In the genomic region with DNA sequence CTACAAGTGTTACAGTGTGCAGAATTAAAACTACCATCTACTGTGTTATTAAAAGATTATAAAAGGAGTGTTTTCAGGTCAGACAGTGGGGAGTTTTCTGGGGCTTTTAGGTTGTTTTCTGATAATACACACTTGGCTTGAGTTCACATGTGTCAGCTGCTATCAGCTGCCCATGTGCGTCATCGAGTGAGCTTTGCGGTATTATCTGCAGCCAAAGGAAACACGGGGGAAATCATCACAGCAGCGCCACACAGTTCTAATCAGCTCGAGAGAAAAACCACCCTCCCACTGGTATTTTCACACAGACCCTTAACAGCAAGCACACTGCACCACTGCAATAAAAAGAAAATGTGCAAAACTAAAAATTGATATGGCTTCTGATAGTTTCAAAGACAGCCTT, we compare ENCODE assay signal across 9 mouse cellular contexts. TPM values are rescaled to one million over a fixed set of nuclear protein-coding genes. Genes with fewer than 3 reads are reported as not detected.
DNase-seq lines count a peak whose midpoint lies in the region; ATAC-seq and TF ChIP-seq lines count a peak whose summit lies in the region.
"Had no signal": no experiment of that assay in that cellular context is flagged by ENCODE, and none has a peak within 500 bp of the region (broad histone marks: within the 10 kb centered on the region; RNA-seq: fewer than 3 reads in every experiment).

No protein-coding gene starts in this region.

- peak; percentile 54 for DNase-seq in hindbrain, postnatal 0 days (ENCODE audit: low spot score)
- DNase-seq in hindbrain, embryonic 14.5 days (ENCODE audit: low spot score), result no peak
- DNase-seq in MEL-GATA-1-ER (ENCODE audit: extremely low read depth, low read depth), result peak; percentile 45
- DNase-seq in neural tube, embryonic 10.5 days (ENCODE audit: extremely low spot score, low spot score), result no peak
- no peak for DNase-seq in hindbrain, embryonic 10.5 days (ENCODE audit: low spot score)
- DNase-seq in right cerebral cortex, postnatal 10 days (ENCODE audit: low spot score in 2 of 2), result no peak

- H3K4me2 ChIP-seq in hindbrain, postnatal 0 days (ENCODE audit: low read depth, low read length), result no peak overlapping the region
- no peak overlapping the region for H3K4me2 ChIP-seq in hindbrain, embryonic 14.5 days (replicated peaks)
- H3K4me2 ChIP-seq in heart, embryonic 13.5 days, result peak overlapping the region; percentile 26
- H3K4me2 ChIP-seq: hindbrain, embryonic 15.5 days had no signal

- no peak overlapping the region for H3K4me3 ChIP-seq in hindbrain, postnatal 0 days (ENCODE audit: low read length)
- H3K4me3 ChIP-seq in hindbrain, embryonic 14.5 days (replicated peaks; ENCODE audit: low read length), result no peak overlapping the region
- no peak overlapping the region for H3K4me3 ChIP-seq in heart, embryonic 13.5 days
- peak overlapping the region; percentile 64 for H3K4me3 ChIP-seq in megakaryocyte, embryonic 14.5 days (replicated peaks)
- H3K4me3 ChIP-seq in hindbrain, embryonic 10.5 days, result no peak overlapping the region
- H3K4me3 ChIP-seq: hindbrain, embryonic 15.5 days had no signal

- TF ChIP-seq CTCF in hindbrain, postnatal 0 days (IDR thresholded peaks at IDR 0.05; ENCODE audit: low read depth), result no peak

- no peak overlapping the region for H3K27ac ChIP-seq in hindbrain, postnatal 0 days
- H3K27ac ChIP-seq in hindbrain, embryonic 14.5 days, result no peak overlapping the region
- H3K27ac ChIP-seq in heart, embryonic 13.5 days (replicated peaks), result peak overlapping the region; percentile 58
- H3K27ac ChIP-seq in hindbrain, embryonic 10.5 days, result no peak overlapping the region
- H3K27ac ChIP-seq: hindbrain, embryonic 15.5 days had no signal

- no peaks in the 10 kb centered on the region for H3K36me3 ChIP-seq in hindbrain, postnatal 0 days (ENCODE audit: insufficient read depth, low read length)
- H3K36me3 ChIP-seq in hindbrain, embryonic 14.5 days (replicated peaks; ENCODE audit: control insufficient read depth, insufficient read depth), result no peaks in the 10 kb centered on the region
- H3K36me3 ChIP-seq in heart, embryonic 13.5 days, result no peaks in the 10 kb centered on the region
- no peaks in the 10 kb centered on the region for H3K36me3 ChIP-seq in megakaryocyte, embryonic 14.5 days (replicated peaks; ENCODE audit: low read length)
- H3K36me3 ChIP-seq in hindbrain, embryonic 10.5 days, result no peaks in the 10 kb centered on the region
- H3K36me3 ChIP-seq: hindbrain, embryonic 15.5 days had no signal

- no peak for ATAC-seq in hindbrain, postnatal 0 days
- ATAC-seq in hindbrain, embryonic 14.5 days (ENCODE audit: low FRiP score), result no peak
- ATAC-seq in heart, embryonic 13.5 days (ENCODE audit: extremely low read depth, insufficient number of reproducible peaks, low FRiP score, low TSS enrichment), result peak; percentile 63; the same call in 1 of the 2 replicates

- no peak overlapping the region for H3K9ac ChIP-seq in hindbrain, postnatal 0 days (replicated peaks; ENCODE audit: low read length)
- no peak overlapping the region for H3K9ac ChIP-seq in hindbrain, embryonic 14.5 days
- 0 out of 2 replicates have a peak overlapping the region, but pooled peaks have one; percentile 47 for H3K9ac ChIP-seq in heart, embryonic 13.5 days
- H3K9ac ChIP-seq: hindbrain, embryonic 15.5 days had no signal

- H3K27me3 ChIP-seq in hindbrain, postnatal 0 days (ENCODE audit: insufficient read depth, low read length), result no peaks in the 10 kb centered on the region
- H3K27me3 ChIP-seq in hindbrain, embryonic 14.5 days (ENCODE audit: control insufficient read depth, insufficient read depth, low read length), result no peaks in the 10 kb centered on the region
- H3K27me3 ChIP-seq in heart, embryonic 13.5 days (replicated peaks), result no peaks in the 10 kb centered on the region
- H3K27me3 ChIP-seq in megakaryocyte, embryonic 14.5 days (replicated peaks), result no peaks in the 10 kb centered on the region
- no peaks in the 10 kb centered on the region for H3K27me3 ChIP-seq in hindbrain, embryonic 10.5 days (ENCODE audit: insufficient read depth, poor library complexity, severe bottlenecking)
- H3K27me3 ChIP-seq: hindbrain, embryonic 15.5 days had no signal

- H3K4me1 ChIP-seq in hindbrain, postnatal 0 days (ENCODE audit: insufficient read depth, low read length), result no peaks in the 10 kb centered on the region
- H3K4me1 ChIP-seq in hindbrain, embryonic 14.5 days (replicated peaks; ENCODE audit: control insufficient read depth, insufficient read depth, low read length), result no peaks in the 10 kb centered on the region
- H3K4me1 ChIP-seq in heart, embryonic 13.5 days, result peaks cover 32% of the 10 kb centered on the region
- peaks cover 34% of the 10 kb centered on the region for H3K4me1 ChIP-seq in megakaryocyte, embryonic 14.5 days
- H3K4me1 ChIP-seq in hindbrain, embryonic 10.5 days (replicated peaks), result no peaks in the 10 kb centered on the region

- no peaks in the 10 kb centered on the region for H3K9me3 ChIP-seq in hindbrain, postnatal 0 days (ENCODE audit: low read length)
- no peaks in the 10 kb centered on the region for H3K9me3 ChIP-seq in hindbrain, embryonic 14.5 days (ENCODE audit: control insufficient read depth, low read length)
- H3K9me3 ChIP-seq in heart, embryonic 13.5 days, result no peaks in the 10 kb centered on the region
- H3K9me3 ChIP-seq in megakaryocyte, embryonic 14.5 days, result no peaks in the 10 kb centered on the region
- H3K9me3 ChIP-seq in hindbrain, embryonic 10.5 days, result no peaks in the 10 kb centered on the region
- H3K9me3 ChIP-seq: hindbrain, embryonic 15.5 days had no signal

- whole genome bisulfite sequencing in hindbrain, postnatal 0 days, result 33% methylated on average over 6 of the region's 6 CpGs
- WGBS in hindbrain, embryonic 14.5 days, result 45% methylated on average over 6 of the region's 6 CpGs
- WGBS in heart, embryonic 13.5 days, result 6% methylated on average over 6 of the region's 6 CpGs
- 84% methylated on average over 6 of the region's 6 CpGs for WGBS in hindbrain, embryonic 10.5 days

RNA-seq across cellular contexts. Expression of gene Ahi1, which starts 45.3 kb away (rescaled TPM):
- total RNA-seq in hindbrain, postnatal 0 days (2014; rRNA removed), result 210 and 218 TPM in 2 replicates
- 138 and 143 TPM in 2 replicates for polyA plus RNA-seq in hindbrain, postnatal 0 days (2015; fragmentation: Nextera tagmentation; extraction: Ambion mirVana)
- 119 and 150 TPM in 2 replicates for polyA plus RNA-seq in hindbrain, embryonic 14.5 days (2014; fragmentation: Nextera tagmentation; extraction: Ambion mirVana)
- 3.3 and 3.5 TPM in 2 replicates for polyA plus RNA-seq in heart, embryonic 13.5 days (2015; fragmentation: Nextera tagmentation; extraction: Ambion mirVana)
- 6.3 and 10.0 TPM in 2 replicates for polyA plus RNA-seq in megakaryocyte, embryonic 14.5 days (2012; ENCODE audit: insufficient read depth, low replicate concordance)
- polyA plus RNA-seq in hindbrain, embryonic 10.5 days (2016; fragmentation: Nextera tagmentation; extraction: Ambion mirVana), result 16.0 and 16.1 TPM in 2 replicates

Comparison
In these comparisons a context has a peak if more than half of its experiments do, and no peak if none do; other contexts are left out.
1. DNase-seq: peak in hindbrain, postnatal 0 days (single experiment) and MEL-GATA-1-ER (single experiment); none in hindbrain, embryonic 14.5 days (single experiment), neural tube, embryonic 10.5 days (single experiment), hindbrain, embryonic 10.5 days (single experiment) and right cerebral cortex, postnatal 10 days (0 of 2).